Mouse (Mus musculus) G1E (cell line): ENCODE measurements at regions not wholly inside any gene's neighbourhood (a gene's known extent, or its start where the extent isn't known, plus 50 kb on each side); places are given as distances from the start of the nearest gene placed in this dataset.

Source experiments
- CTCF ChIP-seq: IDR thresholded peaks from 2 replicates; pipeline ENCODE4 v1.5.1; 2012; ENCODE audit warnings: low read depth, low read length, inconsistent platforms, mixed read lengths
- GATA1 ChIP-seq: IDR thresholded peaks from 2 replicates; pipeline ENCODE4 v1.6.1; 2012; ENCODE audit warnings: borderline replicate concordance, low read length, inconsistent platforms, mixed read lengths
- POLR2AphosphoS5 ChIP-seq: IDR thresholded peaks from 2 replicates; pipeline ENCODE4 v1.6.1; 2012; ENCODE audit warnings: low read depth, low read length, inconsistent platforms; ENCODE audit not compliant: insufficient replicate concordance

GRCm38 (mm10) chr15:42322940-42323339 lies 2188.8 kb downstream of the 9330182O14Rik start:
- TF ChIP-seq CTCF (no peak), GATA1 (no peak), POLR2AphosphoS5 (no peak)
